Mouse (Mus musculus): ENCODE measurements around the gene Ildr2.

Gene Ildr2

GRCm38 (mm10) chr1:166283451-166283850 is 29.5 kb downstream of the Ildr2 start:
- no peak for DNase-seq (ENCODE audit: low read depth, low spot score)

GRCm38 (mm10) chr1:166284390-166284789 is 30.5 kb downstream of the Ildr2 start:
- no peak for DNase-seq (ENCODE audit: low read depth, low spot score)

GRCm38 (mm10) chr1:166286231-166286630 is 32.3 kb downstream of the Ildr2 start:
- DNase-seq (ENCODE audit: low read depth, low spot score), result no peak

- no peak for DNase-seq (ENCODE audit: low read depth, low spot score)
These were observed 36.6 kb downstream of the Ildr2 start for GRCm38 (mm10) chr1:166290562-166290961.

DNA sequence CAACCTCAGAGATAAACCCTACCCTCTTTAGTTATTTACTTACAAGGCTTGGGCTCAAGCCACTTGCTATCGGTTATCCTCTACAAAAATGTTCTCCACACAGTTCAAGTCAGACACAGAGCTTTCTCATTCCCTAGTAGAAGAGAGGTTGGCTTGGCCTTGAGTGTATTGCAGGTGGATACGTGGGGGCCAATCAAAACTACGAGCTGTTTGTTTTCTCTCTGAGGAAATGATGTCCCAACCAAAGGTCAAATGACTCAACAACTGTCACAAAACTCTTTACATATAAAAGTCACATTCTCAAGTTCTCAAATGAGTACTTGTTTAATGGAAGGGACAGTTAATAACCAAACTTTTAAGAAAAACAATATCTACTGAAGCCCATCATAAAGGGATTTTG is 39.1 kb downstream of the Ildr2 start:
- DNase-seq (ENCODE audit: low read depth, low spot score), result no peak

DNA sequence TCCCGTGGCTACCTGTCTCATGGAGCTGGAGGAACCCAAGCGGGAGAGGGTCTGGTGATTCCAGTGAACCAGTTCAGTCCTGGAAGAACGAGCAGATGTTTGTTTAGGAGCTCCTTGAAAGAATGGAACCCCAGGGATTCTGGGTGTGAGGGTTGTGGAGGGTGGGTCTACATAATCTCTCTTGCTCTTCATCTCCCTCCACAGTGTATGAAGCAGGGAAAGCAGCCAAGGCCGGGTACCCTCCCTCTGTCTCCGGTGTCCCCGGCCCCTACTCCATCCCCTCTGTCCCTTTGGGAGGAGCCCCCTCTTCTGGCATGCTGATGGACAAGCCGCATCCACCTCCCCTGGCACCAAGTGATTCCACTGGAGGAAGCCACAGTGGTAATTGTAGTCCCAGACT is 41.6 kb downstream of the Ildr2 start:
- no peak for DNase-seq (ENCODE audit: low read depth, low spot score)

DNA sequence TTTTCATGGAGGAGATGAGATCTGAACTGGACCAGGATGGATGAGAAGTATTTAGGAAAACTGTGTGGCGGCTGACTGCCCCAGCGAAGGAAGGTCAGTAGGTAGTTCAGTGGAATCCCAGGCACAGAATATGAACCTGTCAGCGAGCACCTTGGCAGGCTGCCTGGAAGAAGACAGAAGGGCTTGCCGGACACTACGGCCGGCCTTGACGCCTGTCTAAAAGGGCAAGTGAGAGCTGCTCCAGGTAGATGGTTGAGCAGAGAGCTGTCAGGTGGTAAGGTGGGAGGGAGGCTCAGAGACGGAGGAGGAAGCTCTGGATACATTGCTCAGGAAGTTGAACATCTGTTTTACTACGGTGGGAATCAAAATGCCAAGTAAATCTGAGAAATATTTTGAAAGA is 42.4 kb downstream of the Ildr2 start:
- DNase-seq (ENCODE audit: low read depth, low spot score), result no peak

DNA sequence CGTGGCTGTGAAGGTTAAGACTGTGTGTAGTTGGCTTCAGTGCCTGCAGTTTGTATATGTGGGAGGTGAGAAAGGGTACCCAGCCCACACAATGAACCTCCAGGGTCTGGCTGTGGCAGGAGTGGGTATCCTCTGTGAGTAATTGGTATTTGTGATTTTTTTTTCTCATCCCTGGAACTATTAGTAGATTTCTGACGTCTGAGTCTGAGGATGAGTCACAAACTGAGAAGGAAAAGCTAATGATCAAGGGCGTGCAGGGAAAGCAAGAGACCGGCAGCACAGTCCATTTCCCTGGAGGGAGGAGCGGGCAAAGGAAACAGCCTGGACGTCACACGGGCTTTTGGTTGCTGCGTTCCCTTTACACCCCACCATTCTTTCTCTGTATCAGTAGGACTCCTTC is 43.0 kb downstream of the Ildr2 start:
- DNase-seq (ENCODE audit: low read depth, low spot score), result no peak

DNA sequence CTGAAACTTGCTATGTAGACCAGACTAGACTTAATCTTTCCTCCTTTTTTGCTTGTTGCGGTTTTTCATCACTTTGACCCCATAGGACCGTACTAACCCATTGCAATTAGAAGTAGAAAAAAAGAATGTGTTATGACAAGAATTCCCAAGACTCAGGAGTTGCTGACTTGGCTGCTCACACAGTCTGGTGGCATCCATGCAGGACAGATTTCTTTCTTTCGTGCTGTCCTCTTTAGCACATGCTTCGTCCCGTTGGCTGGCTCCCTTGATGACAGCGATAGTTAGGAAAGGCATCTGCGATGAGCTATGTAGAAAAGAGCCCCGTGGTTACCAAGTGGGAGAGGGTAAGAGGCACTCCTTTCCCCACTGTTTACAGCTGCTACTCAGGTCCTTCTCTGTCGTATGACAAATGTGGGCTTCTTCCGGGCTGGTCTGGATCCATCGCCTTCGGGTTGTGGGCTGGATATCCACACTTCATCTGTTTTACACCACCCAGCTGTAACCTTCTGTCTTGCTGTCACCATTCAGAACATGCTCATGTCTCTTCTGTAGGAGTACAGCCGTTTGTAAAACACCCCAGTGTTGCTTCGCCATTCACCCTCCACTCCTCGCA is 43.7 kb downstream of the Ildr2 start:
- no peak for DNase-seq (ENCODE audit: low read depth, low spot score)

- DNase-seq (ENCODE audit: low read depth, low spot score), result no peak
These were observed 44.9 kb downstream of the Ildr2 start for GRCm38 (mm10) chr1:166298884-166299283.

GRCm38 (mm10) chr1:166299821-166300220 is 45.9 kb downstream of the Ildr2 start:
- DNase-seq (ENCODE audit: low read depth, low spot score), result no peak

- peak; percentile 61 for DNase-seq (ENCODE audit: low read depth, low spot score)
These were observed 46.6 kb downstream of the Ildr2 start for GRCm38 (mm10) chr1:166300526-166300925.

DNA sequence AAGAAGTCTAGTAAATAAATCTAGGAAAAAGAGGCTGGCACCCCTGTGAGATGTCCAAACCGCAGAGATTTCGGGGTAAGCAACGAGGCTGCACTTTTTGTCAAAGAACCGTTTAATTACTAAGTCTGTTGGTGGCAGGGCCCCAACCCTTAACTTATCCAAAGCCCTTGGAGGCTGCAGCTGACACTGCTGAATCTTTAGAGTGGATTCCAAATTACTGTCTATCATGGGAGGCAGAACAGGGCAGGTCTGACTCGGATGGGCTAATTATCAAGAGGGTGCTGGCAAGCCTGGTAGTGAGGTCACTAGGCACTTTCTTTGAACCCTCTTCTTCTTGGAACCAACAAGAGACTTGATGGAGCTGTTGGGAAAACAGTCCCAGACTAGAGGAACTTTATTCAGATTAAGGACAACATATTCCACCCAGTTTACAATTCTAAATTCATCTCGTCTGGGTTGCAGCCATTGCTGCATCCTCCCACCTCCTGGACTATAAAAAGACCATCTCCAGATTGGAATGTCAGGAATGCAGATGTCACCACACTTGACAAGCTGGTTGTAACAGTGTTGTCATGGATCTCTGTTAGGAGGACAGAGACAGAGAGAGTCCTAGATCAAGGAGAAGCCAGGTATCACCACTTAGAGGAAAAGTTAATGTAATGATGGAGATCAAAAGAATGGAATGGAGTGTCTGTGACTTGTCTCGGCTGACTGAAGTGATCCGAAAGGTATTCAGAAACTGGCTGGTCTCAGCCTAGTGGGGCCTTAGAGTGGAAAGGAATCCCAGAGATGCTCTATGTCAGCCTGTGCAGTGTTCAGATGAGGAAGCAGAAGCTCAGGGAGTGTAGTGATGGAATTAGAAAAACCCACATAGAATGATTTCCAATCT is 50.7 kb downstream of the Ildr2 start:
- DNase-seq (ENCODE audit: low read depth, low spot score), result peak; percentile 40

- no peak for DNase-seq (ENCODE audit: low read depth, low spot score)
These were observed 54.5 kb downstream of the Ildr2 start for GRCm38 (mm10) chr1:166308471-166308850.

- peak; percentile 60 for DNase-seq (ENCODE audit: low read depth, low spot score)
These were observed 55.1 kb downstream of the Ildr2 start for GRCm38 (mm10) chr1:166308851-166309715.

DNA sequence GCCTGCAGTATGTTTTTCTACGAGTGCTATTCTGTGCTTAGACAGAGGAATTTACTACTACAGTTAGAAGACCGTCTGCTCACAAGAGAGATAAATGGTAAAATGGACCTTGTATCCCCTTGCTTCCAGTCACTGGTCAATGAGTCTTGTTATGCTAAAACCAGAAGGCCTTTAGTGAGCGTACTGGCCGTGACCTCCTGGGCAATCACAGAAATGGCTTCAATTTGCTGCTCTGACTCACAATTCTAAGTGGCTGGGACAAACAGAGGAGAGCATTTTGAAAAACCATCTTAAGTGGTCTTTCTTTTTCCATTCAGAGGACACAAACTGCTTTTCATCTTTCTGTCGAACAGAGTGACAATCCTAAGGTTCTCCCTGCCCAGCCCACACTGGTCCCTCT is 57.2 kb downstream of the Ildr2 start:
- DNase-seq (ENCODE audit: low read depth, low spot score), result no peak

GRCm38 (mm10) chr1:166313637-166314036 is 59.7 kb downstream of the Ildr2 start:
- no peak for DNase-seq (ENCODE audit: low read depth, low spot score)

DNA sequence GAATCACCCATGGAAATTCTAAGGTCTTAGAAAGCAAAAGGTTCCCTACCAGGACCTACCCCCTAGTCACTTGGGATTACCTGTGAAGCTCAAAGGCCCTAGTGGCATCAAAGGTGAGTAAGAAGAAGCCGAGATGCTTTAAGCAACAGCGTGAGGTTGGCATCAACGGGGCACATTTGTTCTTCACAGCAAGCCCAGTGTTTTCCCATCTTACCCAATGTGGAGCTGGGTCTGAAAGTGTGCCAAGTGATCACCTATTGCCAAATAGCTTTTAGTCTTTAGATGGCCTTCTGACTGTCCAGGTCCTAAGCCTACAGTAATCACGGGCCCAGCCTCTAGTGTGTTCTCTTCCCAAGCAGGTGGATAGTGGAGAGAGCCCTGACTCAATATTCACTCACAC is 61.8 kb downstream of the Ildr2 start:
- DNase-seq (ENCODE audit: low read depth, low spot score), result no peak

GRCm38 (mm10) chr1:166319132-166319698 is 65.3 kb downstream of the Ildr2 start:
- DNase-seq (ENCODE audit: low read depth, low spot score), result peak; percentile 89

GRCm38 (mm10) chr1:166326421-166326820 is 72.5 kb downstream of the Ildr2 start:
- no peak for DNase-seq (ENCODE audit: low read depth, low spot score)

DNA sequence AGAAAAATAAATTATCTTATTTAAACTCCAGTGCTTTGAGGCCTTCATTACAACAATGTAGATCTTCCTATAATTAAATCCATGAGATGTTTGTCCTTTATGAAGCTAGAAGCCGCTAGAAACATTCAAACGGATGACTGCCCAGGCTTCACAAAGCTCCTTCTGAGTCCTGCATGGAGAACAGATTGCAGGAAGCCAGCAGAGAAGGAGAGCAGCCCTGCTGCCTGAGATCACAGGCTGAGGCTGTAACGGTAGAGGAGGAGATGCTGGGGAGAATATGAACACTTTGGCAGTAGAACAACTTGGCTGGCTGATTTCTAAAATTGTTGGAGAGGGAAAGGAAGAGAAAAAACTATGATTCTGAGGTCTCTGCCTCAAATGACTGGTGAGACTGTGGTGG is 76.8 kb downstream of the Ildr2 start:
- no peak for DNase-seq (ENCODE audit: low read depth, low spot score)

GRCm38 (mm10) chr1:166339110-166339509 is 85.2 kb downstream of the Ildr2 start:
- DNase-seq (ENCODE audit: low read depth, low spot score), result no peak
